Mouse (Mus musculus): ENCODE results near the gene Rprd1b. TPM values are rescaled to one million over a fixed set of nuclear protein-coding genes. Genes with fewer than 3 reads are reported as not detected.

Rprd1b gene
- 11.6 TPM for polyA plus RNA-seq (2012; fragmentation: generic; extraction: Trizol)

- Histone ChIP-seq H3K4me3 (peak within 1 kb of the TSS; percentile 98), H3ac (ENCODE audit: control insufficient read depth, insufficient read length) (peak within 1 kb of the TSS; percentile 83), H3K36me3 (ENCODE audit: control insufficient read depth, insufficient read depth) (no peaks in the 10 kb centered on the region), H3K4me2 (ENCODE audit: low read depth) (peak within 1 kb of the TSS; percentile 88), H3K79me2 (ENCODE audit: control insufficient read depth, insufficient read depth) (peaks cover 61% of the 10 kb centered on the region), H3K27me3 (ENCODE audit: control insufficient read depth, insufficient read depth, insufficient read length) (no peaks in the 10 kb centered on the region)
- TF ChIP-seq POLR2A (IDR thresholded peaks at IDR 0.05; ENCODE audit: insufficient read length, low read depth): peak; percentile 78
- no peak for TF ChIP-seq MAX (IDR thresholded peaks at IDR 0.05; ENCODE audit: low read depth)
- TF ChIP-seq USF1 (IDR thresholded peaks at IDR 0.05; ENCODE audit: low read depth): no peak
- no peak for TF ChIP-seq TCF12 (IDR thresholded peaks at IDR 0.05; ENCODE audit: insufficient read depth, poor library complexity, severe bottlenecking)
- peak in 1 of 3 experiments; percentile 53 for TF ChIP-seq MYOG (IDR thresholded peaks at IDR 0.05; ENCODE audit: control insufficient read depth in 1 of 3, insufficient read depth in 1 of 3, insufficient read length in 2 of 3, low read depth in 2 of 3)
- no peak for TF ChIP-seq TCF3 (IDR thresholded peaks at IDR 0.05; ENCODE audit: insufficient read length, low read depth)
- TF ChIP-seq MYOD1 (IDR thresholded peaks at IDR 0.05; ENCODE audit: control insufficient read depth in 1 of 3, insufficient read length in 2 of 3, low read depth in 2 of 3): peak in 1 of 3 experiments; percentile 56
- peak; percentile 80 for TF ChIP-seq E2F4 (IDR thresholded peaks at IDR 0.05; ENCODE audit: insufficient read depth)
- TF ChIP-seq POLR2AphosphoS2 (IDR thresholded peaks at IDR 0.05; ENCODE audit: insufficient read length, low read depth): peak; percentile 87
- TF ChIP-seq SRF (IDR thresholded peaks at IDR 0.05; ENCODE audit: control insufficient read depth, insufficient read length, low read depth): peak; percentile 53
- TF ChIP-seq REST (IDR thresholded peaks at IDR 0.05; ENCODE audit: insufficient read depth, insufficient read length): no peak
- TF ChIP-seq CEBPB (IDR thresholded peaks at IDR 0.05; ENCODE audit: insufficient read depth, poor library complexity, severe bottlenecking): no peak
Observed at GRCm38 (mm10) chr2:158028354-158028863, at the start of gene Rprd1b, which contains the start of gene Tti1. Gene Rprd1b (plus strand): TSS chr2:158028497. Gene Tti1 (minus strand): TSS chr2:158028433.

DNA sequence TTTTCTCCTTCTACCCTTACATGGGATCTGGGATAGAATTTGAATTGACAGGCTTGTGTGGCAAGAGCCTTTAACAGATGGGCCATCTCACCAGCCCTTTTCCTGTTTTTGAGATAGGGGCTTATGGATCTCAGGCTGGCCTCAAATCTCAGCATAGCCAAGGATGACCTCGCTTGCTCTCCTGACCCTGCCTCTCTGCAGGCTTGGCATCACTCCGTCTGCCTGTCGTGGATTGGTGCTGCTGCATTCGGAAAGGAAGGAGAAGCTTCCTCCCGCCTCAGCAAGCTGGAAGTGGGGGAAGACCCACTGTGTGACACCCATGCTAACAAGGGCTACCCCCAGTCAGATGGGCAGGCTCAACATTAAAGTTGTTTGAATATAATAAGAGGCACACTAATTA lies 49.1 kb upstream of the Rprd1b start:
- Histone ChIP-seq H3K79me2 (ENCODE audit: control insufficient read depth, insufficient read depth) (no peaks in the 10 kb centered on the region), H3K27me3 (ENCODE audit: control insufficient read depth, insufficient read depth, insufficient read length) (peaks cover 21% of the 10 kb centered on the region), H3K36me3 (ENCODE audit: control insufficient read depth, insufficient read depth) (peaks cover 6% of the 10 kb centered on the region), H3ac (ENCODE audit: control insufficient read depth, insufficient read length) (no peak overlapping the region), H3K4me2 (ENCODE audit: low read depth) (no peak overlapping the region), H3K4me3 (no peak overlapping the region)
- no peak for TF ChIP-seq MAX (IDR thresholded peaks at IDR 0.05; ENCODE audit: low read depth)

GRCm38 (mm10) chr2:157982727-157983126 lies 45.6 kb upstream of the Rprd1b start:
- Histone ChIP-seq H3K4me2 (ENCODE audit: low read depth) (no peak overlapping the region), H3K79me2 (ENCODE audit: control insufficient read depth, insufficient read depth) (no peaks in the 10 kb centered on the region)

GRCm38 (mm10) chr2:157983276-157983675 lies 45.0 kb upstream of the Rprd1b start:
- TF ChIP-seq CEBPB (IDR thresholded peaks at IDR 0.05; ENCODE audit: insufficient read depth, poor library complexity, severe bottlenecking) (no peak), POLR2A (IDR thresholded peaks at IDR 0.05; ENCODE audit: insufficient read length, low read depth) (no peak), MYOG (IDR thresholded peaks at IDR 0.05; ENCODE audit: control insufficient read depth in 1 of 3, insufficient read depth in 1 of 3, insufficient read length in 2 of 3, low read depth in 2 of 3) (no peak), USF1 (IDR thresholded peaks at IDR 0.05; ENCODE audit: low read depth) (no peak), MYOD1 (IDR thresholded peaks at IDR 0.05; ENCODE audit: control insufficient read depth in 1 of 3, insufficient read length in 2 of 3, low read depth in 2 of 3) (no peak), MAX (IDR thresholded peaks at IDR 0.05; ENCODE audit: low read depth) (no peak), TCF12 (IDR thresholded peaks at IDR 0.05; ENCODE audit: insufficient read depth, poor library complexity, severe bottlenecking) (no peak), TCF3 (IDR thresholded peaks at IDR 0.05; ENCODE audit: insufficient read length, low read depth) (no peak), E2F4 (IDR thresholded peaks at IDR 0.05; ENCODE audit: insufficient read depth) (no peak), REST (IDR thresholded peaks at IDR 0.05; ENCODE audit: insufficient read depth, insufficient read length) (no peak), POLR2AphosphoS2 (IDR thresholded peaks at IDR 0.05; ENCODE audit: insufficient read length, low read depth) (no peak)
- Histone ChIP-seq H3K4me3 (no peak overlapping the region), H3ac (ENCODE audit: control insufficient read depth, insufficient read length) (no peak overlapping the region), H3K4me2 (ENCODE audit: low read depth) (no peak overlapping the region), H3K36me3 (ENCODE audit: control insufficient read depth, insufficient read depth) (peaks cover 6% of the 10 kb centered on the region), H3K79me2 (ENCODE audit: control insufficient read depth, insufficient read depth) (no peaks in the 10 kb centered on the region), H3K27me3 (ENCODE audit: control insufficient read depth, insufficient read depth, insufficient read length) (no peaks in the 10 kb centered on the region)

More at GRCm38 (mm10) chr2:157982727-157983126, 45.6 kb upstream of the Rprd1b start:
- Histone ChIP-seq H3K27me3 (ENCODE audit: control insufficient read depth, insufficient read depth, insufficient read length) (no peaks in the 10 kb centered on the region), H3ac (ENCODE audit: control insufficient read depth, insufficient read length) (no peak overlapping the region), H3K36me3 (ENCODE audit: control insufficient read depth, insufficient read depth) (peaks cover 6% of the 10 kb centered on the region), H3K4me3 (no peak overlapping the region)
- no peak for TF ChIP-seq USF1 (IDR thresholded peaks at IDR 0.05; ENCODE audit: low read depth)
- no peak for TF ChIP-seq SRF (IDR thresholded peaks at IDR 0.05; ENCODE audit: control insufficient read depth, insufficient read length, low read depth)
- TF ChIP-seq E2F4 (IDR thresholded peaks at IDR 0.05; ENCODE audit: insufficient read depth): no peak
- TF ChIP-seq MYOG (IDR thresholded peaks at IDR 0.05; ENCODE audit: control insufficient read depth in 1 of 3, insufficient read depth in 1 of 3, insufficient read length in 2 of 3, low read depth in 2 of 3): no peak
- no peak for TF ChIP-seq MYOD1 (IDR thresholded peaks at IDR 0.05; ENCODE audit: control insufficient read depth in 1 of 3, insufficient read length in 2 of 3, low read depth in 2 of 3)
- TF ChIP-seq CEBPB (IDR thresholded peaks at IDR 0.05; ENCODE audit: insufficient read depth, poor library complexity, severe bottlenecking): no peak
- no peak for TF ChIP-seq REST (IDR thresholded peaks at IDR 0.05; ENCODE audit: insufficient read depth, insufficient read length)
- TF ChIP-seq TCF3 (IDR thresholded peaks at IDR 0.05; ENCODE audit: insufficient read length, low read depth): no peak
- TF ChIP-seq MAX (IDR thresholded peaks at IDR 0.05; ENCODE audit: low read depth): no peak
- no peak for TF ChIP-seq TCF12 (IDR thresholded peaks at IDR 0.05; ENCODE audit: insufficient read depth, poor library complexity, severe bottlenecking)
- no peak for TF ChIP-seq POLR2A (IDR thresholded peaks at IDR 0.05; ENCODE audit: insufficient read length, low read depth)
- TF ChIP-seq POLR2AphosphoS2 (IDR thresholded peaks at IDR 0.05; ENCODE audit: insufficient read length, low read depth): no peak

DNA sequence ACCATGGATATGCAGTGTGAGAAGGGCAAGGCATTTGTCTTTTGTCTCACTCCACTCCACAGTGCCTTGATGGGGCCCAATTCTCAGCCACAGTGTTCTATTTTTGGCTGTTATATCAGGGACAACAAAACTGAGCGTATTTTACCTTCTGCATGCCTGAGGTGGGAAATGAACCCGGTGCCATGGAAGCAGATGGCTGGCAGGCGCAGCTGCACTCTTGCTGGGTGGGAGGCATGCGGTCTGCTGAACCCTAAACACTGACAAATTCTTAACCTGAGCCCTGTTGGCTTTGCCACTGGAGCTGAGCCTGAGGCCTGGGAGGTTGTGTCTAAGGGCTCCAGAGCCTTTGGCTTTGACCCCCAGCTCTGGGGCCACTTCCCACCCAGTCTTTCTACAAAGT lies 42.7 kb upstream of the Rprd1b start:
- Histone ChIP-seq H3K4me2 (ENCODE audit: low read depth) (no peak overlapping the region), H3K36me3 (ENCODE audit: control insufficient read depth, insufficient read depth) (peaks cover 6% of the 10 kb centered on the region), H3ac (ENCODE audit: control insufficient read depth, insufficient read length) (no peak overlapping the region), H3K4me3 (no peak overlapping the region), H3K79me2 (ENCODE audit: control insufficient read depth, insufficient read depth) (no peaks in the 10 kb centered on the region), H3K27me3 (ENCODE audit: control insufficient read depth, insufficient read depth, insufficient read length) (no peaks in the 10 kb centered on the region)
- TF ChIP-seq REST (IDR thresholded peaks at IDR 0.05; ENCODE audit: insufficient read depth, insufficient read length): no peak
- TF ChIP-seq MYOG (IDR thresholded peaks at IDR 0.05; ENCODE audit: control insufficient read depth in 1 of 3, insufficient read depth in 1 of 3, insufficient read length in 2 of 3, low read depth in 2 of 3): no peak
- no peak for TF ChIP-seq MYOD1 (IDR thresholded peaks at IDR 0.05; ENCODE audit: control insufficient read depth in 1 of 3, insufficient read length in 2 of 3, low read depth in 2 of 3)
- no peak for TF ChIP-seq MAX (IDR thresholded peaks at IDR 0.05; ENCODE audit: low read depth)
- no peak for TF ChIP-seq TCF12 (IDR thresholded peaks at IDR 0.05; ENCODE audit: insufficient read depth, poor library complexity, severe bottlenecking)
- TF ChIP-seq POLR2AphosphoS2 (IDR thresholded peaks at IDR 0.05; ENCODE audit: insufficient read length, low read depth): no peak
- no peak for TF ChIP-seq CEBPB (IDR thresholded peaks at IDR 0.05; ENCODE audit: insufficient read depth, poor library complexity, severe bottlenecking)
- TF ChIP-seq TCF3 (IDR thresholded peaks at IDR 0.05; ENCODE audit: insufficient read length, low read depth): no peak
- TF ChIP-seq USF1 (IDR thresholded peaks at IDR 0.05; ENCODE audit: low read depth): no peak
- TF ChIP-seq POLR2A (IDR thresholded peaks at IDR 0.05; ENCODE audit: insufficient read length, low read depth): no peak
- no peak for TF ChIP-seq SRF (IDR thresholded peaks at IDR 0.05; ENCODE audit: control insufficient read depth, insufficient read length, low read depth)
- TF ChIP-seq E2F4 (IDR thresholded peaks at IDR 0.05; ENCODE audit: insufficient read depth): no peak
